Mouse (Mus musculus): ENCODE results near the gene Plekhs1. TPM values are rescaled to one million over a fixed set of nuclear protein-coding genes. Genes with fewer than 3 reads are reported as not detected.
"Not testable (repeated sequence)": the region's sequence is repeated elsewhere in the genome, so short reads cannot be mapped to it uniquely, and the experiment has no call there.

Plekhs1 gene
- polyA plus RNA-seq, 1 experiment from 2014 or later: not detected

DNA sequence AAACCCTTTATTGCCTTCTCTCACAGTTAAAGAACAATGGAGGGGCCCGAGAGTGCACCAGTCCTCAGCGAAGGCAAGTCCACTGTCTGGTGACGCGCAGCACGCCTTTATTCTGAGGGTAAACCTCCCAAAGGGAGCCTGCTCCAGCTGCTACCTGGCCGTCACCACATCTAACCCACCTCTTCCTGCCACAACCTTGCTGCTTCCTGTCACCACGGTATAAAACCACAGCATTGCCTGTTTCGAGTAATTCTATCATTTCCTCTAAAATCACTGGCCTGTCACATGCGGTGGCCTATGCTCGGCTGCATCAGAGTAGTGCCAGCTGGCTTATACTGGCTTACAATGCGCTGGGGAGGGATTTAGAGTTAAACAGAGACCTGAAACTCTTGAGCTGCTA lies 69.1 kb downstream of the Plekhs1 start:
- H3K9ac ChIP-seq; H3K4me2 ChIP-seq; H3K9me3 ChIP-seq (replicated peaks); DNase-seq; ATAC-seq (ENCODE audit: low read depth); H3K4me1 ChIP-seq (replicated peaks); H3K27ac ChIP-seq; H3K27me3 ChIP-seq; H3K4me3 ChIP-seq (replicated peaks): not testable (repeated sequence)
- peaks cover 34% of the 10 kb centered on the region for H3K36me3 ChIP-seq
- no CpG with 5 or more reads among the region's 11 CpGs for whole genome bisulfite sequencing (ENCODE audit: insufficient replicate concordance)

DNA sequence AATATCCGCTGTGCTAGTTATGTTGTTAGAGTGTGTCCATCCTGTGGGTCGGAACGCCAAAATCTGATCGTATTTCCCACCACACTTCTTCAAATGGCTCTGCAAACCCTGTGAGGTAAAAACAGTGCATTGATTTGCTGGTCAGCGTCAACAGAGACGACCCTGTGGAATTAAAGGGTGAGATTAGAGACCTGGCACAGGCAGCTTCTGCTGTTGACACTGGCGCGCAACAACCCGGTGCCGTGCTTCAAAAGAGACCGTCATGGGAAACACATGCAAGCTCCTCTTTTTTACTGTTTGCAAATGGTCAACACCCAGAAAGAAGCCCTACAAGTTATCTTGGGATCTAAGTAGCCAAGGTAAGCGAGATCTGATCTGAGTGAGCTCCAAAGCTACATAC lies 69.8 kb downstream of the Plekhs1 start:
- ATAC-seq (ENCODE audit: low read depth) (no peak), DNase-seq (no peak)
- Histone ChIP-seq H3K4me2 (no peak overlapping the region), H3K27me3 (no peaks in the 10 kb centered on the region), H3K4me1 (replicated peaks) (peaks cover 8% of the 10 kb centered on the region), H3K4me3 (replicated peaks) (no peak overlapping the region), H3K9ac (no peak overlapping the region), H3K27ac (no peak overlapping the region), H3K9me3 (replicated peaks) (no peaks in the 10 kb centered on the region), H3K36me3 (peaks cover 41% of the 10 kb centered on the region)
- 84% methylated on average over 12 of the region's 12 CpGs for WGBS (ENCODE audit: insufficient replicate concordance)

DNA sequence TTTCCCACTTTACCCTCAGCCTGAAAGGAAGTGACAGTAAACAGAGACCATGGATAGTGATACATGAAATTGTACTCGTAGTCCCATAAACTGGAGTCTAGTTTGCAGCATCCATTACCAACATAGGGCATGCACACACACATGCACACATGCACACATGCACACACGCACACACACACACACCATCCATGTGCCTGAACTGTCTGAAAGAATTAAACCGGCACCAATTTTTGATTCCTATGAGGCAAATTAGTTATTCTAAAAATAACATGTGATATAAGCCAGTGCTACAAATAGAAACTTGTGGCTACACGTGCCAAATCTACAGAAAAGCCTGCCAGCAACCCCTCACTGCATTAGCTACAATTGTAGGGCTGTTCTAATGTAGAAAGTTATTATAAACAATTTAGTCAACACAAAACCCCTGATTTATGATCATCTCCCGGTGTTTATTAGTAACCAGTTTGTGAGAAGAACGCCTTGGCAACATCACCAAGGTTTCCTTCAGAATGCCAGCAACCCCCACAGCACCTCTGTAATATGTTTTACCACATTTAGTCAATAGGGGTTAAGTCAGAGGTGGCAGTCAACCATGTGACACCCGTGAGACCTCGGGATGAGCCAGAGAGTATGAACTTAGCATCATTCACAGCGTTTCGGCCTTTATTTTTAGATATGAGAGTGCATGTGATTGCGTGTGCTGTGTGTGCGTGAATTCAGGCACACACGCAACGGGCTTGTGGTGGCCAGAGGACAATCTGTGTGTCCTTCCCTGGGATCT lies 72.0 kb downstream of the Plekhs1 start:
- no peak for ATAC-seq (ENCODE audit: low read depth)

GRCm38 (mm10) chr19:56534337-56534736 lies 72.9 kb downstream of the Plekhs1 start:
- H3K36me3 ChIP-seq: peaks cover 60% of the 10 kb centered on the region
- no peak overlapping the region for H3K4me3 ChIP-seq (replicated peaks)
- DNase-seq (no peak), ATAC-seq (ENCODE audit: low read depth) (no peak)
- H3K9ac ChIP-seq: no peak overlapping the region
- H3K4me2 ChIP-seq: no peak overlapping the region
- no peaks in the 10 kb centered on the region for H3K27me3 ChIP-seq
- no peaks in the 10 kb centered on the region for H3K9me3 ChIP-seq (replicated peaks)
- no peak overlapping the region for H3K27ac ChIP-seq
- 78% methylated on average over 3 of the region's 3 CpGs for WGBS (ENCODE audit: insufficient replicate concordance)
- peaks cover 8% of the 10 kb centered on the region for H3K4me1 ChIP-seq (replicated peaks)

More for the DNA sequence above, 72.0 kb downstream of the Plekhs1 start:
- peaks cover 8% of the 10 kb centered on the region for H3K4me1 ChIP-seq (replicated peaks)
- H3K27me3 ChIP-seq: no peaks in the 10 kb centered on the region
- 81% methylated on average over 14 of the region's 14 CpGs for WGBS (ENCODE audit: insufficient replicate concordance)
- H3K9ac ChIP-seq: no peak overlapping the region
- H3K9me3 ChIP-seq (replicated peaks): no peaks in the 10 kb centered on the region
- H3K4me3 ChIP-seq (replicated peaks): no peak overlapping the region
- no peak for DNase-seq
- peaks cover 54% of the 10 kb centered on the region for H3K36me3 ChIP-seq
- no peak overlapping the region for H3K4me2 ChIP-seq
- no peak overlapping the region for H3K27ac ChIP-seq

- 70% methylated on average over 9 of the region's 9 CpGs for WGBS (ENCODE audit: insufficient replicate concordance)
- H3K9me3 ChIP-seq (replicated peaks): no peaks in the 10 kb centered on the region
- ATAC-seq (ENCODE audit: low read depth): no peak
- no peak for DNase-seq
- H3K4me3 ChIP-seq (replicated peaks): no peak overlapping the region
- H3K27me3 ChIP-seq: no peaks in the 10 kb centered on the region
- H3K36me3 ChIP-seq: peaks cover 63% of the 10 kb centered on the region
- H3K27ac ChIP-seq: peak overlapping the region; percentile 47; the same call in 1 of the 2 replicates
- peaks cover 8% of the 10 kb centered on the region for H3K4me1 ChIP-seq (replicated peaks)
- H3K4me2 ChIP-seq: no peak overlapping the region
- no peak overlapping the region for H3K9ac ChIP-seq
Observed at GRCm38 (mm10) chr19:56535064-56535463, 73.6 kb downstream of the Plekhs1 start.

- Histone ChIP-seq H3K4me1 (replicated peaks) (peaks cover 8% of the 10 kb centered on the region), H3K9me3 (replicated peaks) (no peaks in the 10 kb centered on the region), H3K4me2 (no peak overlapping the region), H3K27me3 (no peaks in the 10 kb centered on the region), H3K4me3 (replicated peaks) (no peak overlapping the region), H3K36me3 (peaks cover 68% of the 10 kb centered on the region), H3K9ac (no peak overlapping the region), H3K27ac (no peak overlapping the region)
- WGBS (ENCODE audit: insufficient replicate concordance): 87% methylated on average over 9 of the region's 9 CpGs
- DNase-seq: no peak
- ATAC-seq (ENCODE audit: low read depth): 0 out of 2 replicates have a peak, but pooled peaks have one; percentile 12
Observed at GRCm38 (mm10) chr19:56535765-56536164, 74.3 kb downstream of the Plekhs1 start.

Other genes with a start within 250 kb of the Plekhs1 start
- 36.1 and 46.5 TPM in 2 replicates for gene Habp2, start 174.5 kb upstream of the Plekhs1 start, polyA plus RNA-seq (2015; fragmentation: Nextera tagmentation; extraction: Ambion mirVana)
- gene Nrap, start 71.6 kb upstream of the Plekhs1 start, polyA plus RNA-seq (2015; fragmentation: Nextera tagmentation; extraction: Ambion mirVana): 0.12 TPM in 2 replicates
- 15.0 and 15.4 TPM in 2 replicates for gene Casp7, start 64.5 kb upstream of the Plekhs1 start, polyA plus RNA-seq (2015; fragmentation: Nextera tagmentation; extraction: Ambion mirVana)
- gene Dclre1a, start 86.6 kb downstream of the Plekhs1 start, polyA plus RNA-seq (2015; fragmentation: Nextera tagmentation; extraction: Ambion mirVana): 19.2 and 21.5 TPM in 2 replicates
- gene Nhlrc2, start 86.6 kb downstream of the Plekhs1 start, polyA plus RNA-seq (2015; fragmentation: Nextera tagmentation; extraction: Ambion mirVana): 7.7 and 8.2 TPM in 2 replicates

All from liver, embryonic 13.5 days (tissue).